Mouse (Mus musculus) Muller cell, postnatal 12 days (primary cell): Measurements from ENCODE around the gene Hyal3.
"Not testable (repeated sequence)": the region's sequence is repeated elsewhere in the genome, so short reads cannot be mapped to it uniquely, and the experiment has no call there.

Source experiments
- DNase-seq: peaks from one replicate; pipeline ENCODE4 v3.0.0-alpha.2; 2015; ENCODE audit errors: inconsistent ontology term

Hyal3 gene

DNA sequence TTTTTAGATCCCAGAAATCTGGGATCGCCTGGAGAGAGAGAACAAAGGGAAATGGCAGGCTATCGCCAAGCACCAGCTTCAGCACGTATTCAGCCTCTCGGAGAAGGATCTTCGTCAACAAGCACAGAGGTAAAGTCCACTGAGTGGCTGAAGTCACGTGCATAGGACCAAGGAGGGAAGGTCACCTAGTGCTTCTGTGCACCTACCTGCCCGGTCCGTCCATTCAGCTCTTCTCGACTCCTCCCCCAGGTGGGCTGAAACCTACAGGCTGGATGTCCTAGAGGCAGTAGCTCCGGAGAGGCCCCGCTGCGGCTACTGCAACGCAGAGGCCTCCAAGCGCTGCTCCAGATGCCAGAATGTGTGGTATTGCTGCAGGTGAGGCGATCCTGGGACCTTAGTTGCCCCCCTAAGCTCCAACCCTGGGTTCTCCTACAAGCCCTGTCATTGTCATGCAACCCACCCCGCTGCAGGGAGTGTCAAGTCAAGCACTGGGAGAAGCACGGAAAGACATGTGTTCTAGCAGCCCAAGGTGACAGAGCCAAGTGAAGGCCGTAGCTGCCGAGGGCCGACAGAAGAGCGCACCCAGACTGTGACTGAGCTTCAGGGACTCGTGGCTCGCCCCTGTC lies 30.0 kb upstream of the Hyal3 start:
- no peak for DNase-seq

DNA sequence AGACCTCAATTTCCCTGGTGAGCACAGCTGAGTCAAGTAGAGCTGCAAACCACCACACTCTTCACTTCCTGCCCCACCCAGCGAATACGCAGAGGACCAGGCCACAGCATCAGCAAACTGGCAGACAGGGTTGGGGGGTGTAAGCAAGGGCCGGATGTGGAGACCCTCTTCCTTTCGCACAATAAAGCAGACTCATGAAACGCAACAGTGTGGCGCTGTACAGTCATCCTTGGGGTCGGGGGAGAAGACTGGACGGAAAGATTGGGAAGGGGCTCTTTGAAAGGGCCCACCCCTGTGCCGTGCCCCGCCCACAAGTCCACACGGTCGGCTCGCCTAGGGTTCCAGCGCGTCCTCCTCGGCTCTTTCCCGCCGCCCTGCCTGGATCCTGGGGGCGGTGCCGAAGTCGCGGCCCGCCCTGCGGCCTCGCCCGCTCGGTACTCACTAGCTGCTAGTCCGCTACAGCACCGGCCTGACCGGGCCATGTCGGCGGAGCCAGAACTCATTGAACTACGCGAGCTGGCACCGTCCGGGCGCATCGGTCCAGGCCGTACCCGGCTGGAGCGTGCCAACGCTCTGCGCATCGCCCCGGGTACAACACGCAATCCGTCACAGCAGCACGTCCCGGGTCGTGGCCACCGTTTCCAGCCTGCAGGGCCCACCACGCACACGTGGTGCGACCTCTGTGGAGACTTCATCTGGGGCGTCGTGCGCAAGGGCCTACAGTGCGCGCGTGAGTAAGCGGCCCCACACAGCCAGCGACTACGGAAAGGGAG lies 29.3 kb upstream of the Hyal3 start, which contains the start of gene Rassf1:
TSS of gene Rassf1 (plus strand) at position 439 of the 773 bp plus-strand sequence.
- peak; percentile 60 for DNase-seq

GRCm38 (mm10) chr9:107551890-107552355 lies 28.7 kb upstream of the Hyal3 start:
- DNase-seq, result no peak

GRCm38 (mm10) chr9:107552690-107553393 lies 27.8 kb upstream of the Hyal3 start:
- DNase-seq, result no peak

GRCm38 (mm10) chr9:107553541-107554318 lies 26.9 kb upstream of the Hyal3 start:
- no peak for DNase-seq

DNA sequence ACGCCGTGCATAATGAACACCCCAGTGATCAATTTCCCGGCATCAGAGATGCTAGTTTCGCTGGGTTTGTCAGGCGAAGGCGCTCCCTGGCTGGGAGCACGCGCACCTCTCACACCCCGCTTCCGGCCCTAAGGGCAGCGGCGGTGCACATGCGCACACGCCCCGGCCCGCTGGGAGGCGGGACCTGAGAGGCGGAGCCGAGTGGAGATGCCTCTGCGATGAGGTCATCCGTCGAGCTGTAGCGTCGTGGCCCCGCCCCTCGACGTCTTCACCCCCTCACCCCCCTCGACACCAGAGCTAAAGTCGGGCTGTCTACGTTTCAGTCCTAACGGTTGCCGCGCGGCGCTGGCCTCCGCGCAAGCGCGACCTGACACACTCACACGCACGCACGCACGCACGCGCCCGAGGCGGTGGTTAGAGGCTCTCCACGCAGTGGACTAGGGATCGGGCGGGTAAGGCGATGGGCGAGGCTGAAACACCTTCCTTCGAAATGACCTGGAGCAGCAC lies 26.2 kb upstream of the Hyal3 start:
- DNase-seq, result peak; percentile 99

GRCm38 (mm10) chr9:107555031-107555457 lies 25.6 kb upstream of the Hyal3 start:
- DNase-seq, result peak; percentile 92

DNA sequence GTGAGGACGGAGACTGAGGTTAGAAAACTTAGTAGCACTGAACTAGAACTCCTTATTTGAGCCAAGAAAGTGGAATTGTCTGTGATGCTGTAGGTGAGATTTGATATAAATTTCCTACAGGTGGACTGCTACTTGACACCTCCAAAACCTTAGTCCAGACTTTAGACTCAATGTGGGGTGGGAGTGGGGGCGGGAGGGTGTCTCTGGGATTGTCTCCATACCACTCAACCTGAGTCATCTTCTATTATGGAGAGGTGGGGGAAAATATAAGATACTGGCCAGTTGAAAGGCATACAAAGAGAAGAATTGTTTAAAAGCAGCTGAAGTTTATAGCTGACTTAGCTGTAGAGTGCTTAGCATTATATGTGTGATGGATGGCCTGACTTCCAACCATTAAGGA lies 24.9 kb upstream of the Hyal3 start:
- peak; percentile 64 for DNase-seq

DNA sequence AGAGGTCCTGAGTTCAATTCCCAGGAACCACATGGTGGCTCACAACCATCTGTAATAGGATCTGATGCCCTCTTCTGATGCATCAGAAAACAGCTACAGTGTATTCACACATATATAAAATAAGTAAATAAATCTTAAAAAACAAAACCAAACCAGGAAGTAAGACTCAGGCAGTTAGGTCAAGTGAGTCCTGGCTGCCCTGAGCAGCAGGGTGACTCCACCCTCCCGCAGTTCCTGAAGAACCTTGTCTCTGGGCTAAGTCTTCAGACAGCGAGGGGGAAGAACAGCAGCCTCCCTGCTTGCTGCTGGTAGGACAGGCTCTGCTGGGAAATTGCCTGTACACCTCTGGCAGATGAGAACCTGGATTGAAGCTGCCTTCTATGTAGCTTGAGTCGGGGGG lies 24.3 kb upstream of the Hyal3 start:
- DNase-seq, result no peak

DNA sequence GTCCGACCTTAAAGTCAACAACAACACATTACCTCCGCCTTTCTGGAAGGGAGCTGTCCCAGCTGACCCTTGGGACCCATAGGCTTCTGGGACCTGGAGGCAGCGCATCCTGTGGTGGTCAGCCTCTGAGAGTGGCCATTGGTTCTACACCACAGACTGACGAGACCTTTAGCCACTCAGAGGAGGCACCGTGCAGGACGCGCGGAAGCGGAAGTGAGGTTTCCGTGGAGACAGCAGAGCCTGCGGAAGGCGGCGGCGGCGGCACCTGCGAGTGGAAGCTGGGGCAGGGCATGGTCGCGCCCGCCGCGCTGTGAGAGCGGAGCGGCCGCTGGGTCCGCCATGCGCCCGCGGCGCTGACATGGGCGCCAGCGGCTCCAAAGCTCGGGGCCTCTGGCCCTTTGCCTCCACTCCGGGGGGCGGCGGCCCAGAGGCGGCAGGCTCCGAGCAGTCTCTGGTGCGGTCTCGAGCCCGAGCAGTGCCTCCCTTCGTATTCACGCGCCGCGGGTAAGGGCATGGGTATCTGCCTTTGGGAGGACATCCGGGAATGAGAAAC lies 17.5 kb upstream of the Hyal3 start, which contains the start of gene Tusc2:
TSS of gene Tusc2 (plus strand) at position 227 of the 553 bp plus-strand sequence.
- peak; percentile 93 for DNase-seq

DNA sequence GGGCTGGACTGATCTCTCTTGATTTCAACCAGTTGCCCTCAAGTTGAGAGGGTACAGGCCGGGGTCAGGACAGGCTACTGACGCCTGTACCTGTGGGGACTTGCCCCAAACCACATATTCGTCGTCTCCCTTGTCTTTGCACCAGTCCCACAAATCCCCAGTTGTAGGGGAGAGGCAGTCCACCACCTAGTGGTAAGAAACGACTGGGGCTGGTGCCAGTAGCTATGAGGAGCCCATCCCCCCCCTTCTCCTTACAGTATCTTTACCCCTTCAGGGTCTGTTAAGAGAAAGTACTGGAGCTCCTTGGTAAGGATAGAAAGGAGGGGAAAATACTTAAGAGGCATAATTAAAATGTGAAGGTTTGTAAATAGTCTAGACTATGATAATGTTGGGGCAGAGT lies 15.1 kb upstream of the Hyal3 start:
- not testable (repeated sequence) for DNase-seq

GRCm38 (mm10) chr9:107566041-107566709 lies 14.4 kb upstream of the Hyal3 start:
- DNase-seq, result peak; percentile 43

- no peak for DNase-seq
Measured at GRCm38 (mm10) chr9:107566855-107567254, 13.8 kb upstream of the Hyal3 start.

DNA sequence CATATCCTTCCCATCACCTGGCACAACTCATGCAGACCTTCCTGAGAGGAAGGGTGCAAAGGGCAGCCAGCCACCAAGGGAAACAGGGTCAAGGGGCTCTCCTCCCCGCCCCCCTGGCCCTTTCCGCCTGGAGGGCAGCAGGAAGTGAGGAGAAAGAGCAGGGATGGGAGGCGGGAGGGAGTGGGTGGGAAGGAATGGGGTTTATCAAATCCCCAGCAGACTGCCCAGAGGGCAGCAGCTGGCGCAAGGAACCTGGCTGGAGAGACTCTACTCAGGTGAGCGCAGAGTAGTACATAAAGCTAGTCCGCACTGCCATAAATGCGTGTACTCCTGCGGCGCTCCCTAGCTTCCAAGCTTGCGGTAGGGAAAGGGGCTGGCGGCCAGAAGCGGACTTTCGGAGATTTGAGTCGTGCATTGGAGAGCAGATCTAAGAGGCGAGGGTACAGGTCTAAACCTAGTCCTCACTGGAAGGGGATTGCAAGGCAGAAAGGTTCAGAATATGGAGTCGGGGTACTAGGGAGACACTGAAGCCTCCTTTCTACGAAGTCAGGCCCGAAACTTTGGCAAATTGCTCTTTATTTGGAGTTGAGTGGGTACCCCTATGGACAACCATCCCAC lies 12.8 kb upstream of the Hyal3 start, which contains the start of gene Hyal2:
TSS of gene Hyal2 (plus strand) at position 244 of the 618 bp plus-strand sequence.
- no peak for DNase-seq

DNA sequence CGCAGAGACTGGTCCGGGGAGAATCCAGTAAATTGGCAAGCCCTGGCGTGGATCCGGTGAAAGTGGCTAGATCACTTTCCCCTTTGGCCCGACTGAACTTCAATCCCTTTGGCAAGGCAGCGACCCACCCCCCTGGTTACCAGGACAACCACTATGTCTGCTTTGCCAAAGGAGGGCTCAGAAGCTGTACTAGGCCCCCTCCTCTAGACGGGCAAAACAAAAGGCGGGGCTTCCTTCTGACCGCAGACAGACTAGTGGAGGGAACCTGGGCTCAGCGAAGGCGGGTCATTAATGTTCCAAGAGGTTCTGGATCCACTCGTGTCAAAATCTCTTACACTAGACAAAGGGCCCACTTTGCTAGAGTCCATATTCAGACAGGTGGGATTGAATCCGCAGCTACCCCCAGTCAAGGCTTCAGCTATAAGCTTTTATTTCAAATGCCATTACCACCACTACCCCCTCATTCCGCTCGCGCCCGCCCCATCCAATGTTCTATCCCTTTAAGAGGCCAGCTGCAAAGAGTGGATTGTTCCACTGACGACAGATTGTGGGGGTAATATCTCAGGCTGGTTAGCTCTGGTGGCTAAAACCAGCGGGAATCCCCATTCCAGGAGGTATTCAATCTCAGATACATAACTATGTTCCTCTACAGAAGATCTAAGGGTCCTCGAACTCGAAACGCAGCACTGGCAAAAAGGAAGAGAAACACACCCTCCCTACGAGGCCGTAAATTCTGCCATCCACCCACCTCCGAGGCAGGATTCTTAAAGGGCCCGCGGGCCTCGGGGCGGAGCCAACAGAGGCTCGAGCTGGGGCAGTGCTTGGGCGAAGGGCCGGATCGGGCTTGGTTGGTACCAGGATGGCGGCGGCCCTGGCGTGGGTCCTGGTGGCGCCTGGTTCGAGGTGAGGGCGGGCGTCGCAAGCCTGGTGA lies 12.0 kb upstream of the Hyal3 start:
- DNase-seq, result peak; percentile 93

DNA sequence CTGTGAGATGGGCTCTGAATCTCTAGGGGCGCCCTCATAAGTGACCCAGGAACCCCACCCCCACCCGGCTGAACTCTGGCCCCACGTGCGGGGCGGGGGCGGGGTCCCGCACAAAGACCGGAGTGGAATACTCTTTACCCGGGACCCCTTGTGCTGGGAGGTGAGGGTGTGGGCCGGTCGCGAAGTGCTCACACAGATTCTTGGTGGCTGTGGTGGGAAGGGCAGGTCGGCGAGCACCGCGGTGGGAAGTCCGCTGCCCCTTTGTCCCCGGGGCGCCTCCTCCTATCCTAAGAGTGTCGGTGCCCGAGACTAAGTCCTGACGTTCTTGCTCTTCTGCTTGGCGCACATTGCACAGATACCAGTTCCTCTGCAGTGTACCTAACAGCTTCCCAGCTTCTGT lies 11.3 kb upstream of the Hyal3 start:
- DNase-seq, result no peak

DNA sequence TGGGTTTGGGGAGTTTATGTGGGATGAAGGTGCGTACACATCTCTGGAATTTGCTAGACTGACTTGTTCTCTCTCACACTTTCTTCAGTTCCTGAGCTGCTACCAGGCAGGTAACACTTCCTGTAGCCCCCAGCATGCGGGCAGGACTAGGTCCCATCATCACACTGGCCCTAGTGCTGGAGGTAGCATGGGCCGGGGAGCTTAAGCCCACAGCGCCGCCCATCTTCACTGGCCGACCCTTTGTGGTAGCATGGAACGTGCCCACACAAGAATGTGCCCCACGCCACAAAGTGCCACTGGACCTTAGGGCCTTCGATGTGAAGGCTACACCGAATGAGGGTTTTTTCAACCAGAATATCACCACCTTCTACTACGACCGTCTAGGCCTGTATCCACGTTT lies 10.6 kb upstream of the Hyal3 start:
- DNase-seq, result no peak

DNA sequence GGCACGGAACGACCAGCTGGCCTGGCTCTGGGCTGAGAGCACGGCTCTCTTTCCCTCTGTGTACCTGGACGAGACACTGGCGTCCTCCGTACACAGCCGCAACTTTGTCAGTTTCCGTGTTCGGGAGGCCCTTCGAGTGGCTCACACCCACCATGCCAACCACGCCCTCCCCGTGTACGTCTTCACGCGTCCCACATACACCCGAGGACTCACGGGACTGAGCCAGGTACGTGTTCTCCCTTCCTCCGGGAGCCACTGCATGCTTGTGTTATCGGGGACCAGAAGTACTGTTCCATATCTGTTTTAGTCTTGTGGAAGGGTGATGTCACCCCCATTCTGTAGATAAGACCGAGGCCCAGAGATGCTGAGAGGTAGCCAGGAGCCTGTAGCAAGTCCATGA lies 9.8 kb upstream of the Hyal3 start:
- DNase-seq, result no peak
